Mouse (Mus musculus) ovary, postnatal 10 days (tissue): ENCODE measurements around the gene Myadml2.
A peak's percentile ranks its signal among the peaks of the same experiment; 100 is the strongest.

Source experiments
- DNase-seq: peaks from one replicate; pipeline ENCODE4 v3.0.0; 2022; ENCODE audit warnings: low spot score

Gene Myadml2

GRCm38 (mm10) chr11:120609250-120609649, 38.7 kb downstream of the Myadml2 start:
- DNase-seq = no peak

DNA sequence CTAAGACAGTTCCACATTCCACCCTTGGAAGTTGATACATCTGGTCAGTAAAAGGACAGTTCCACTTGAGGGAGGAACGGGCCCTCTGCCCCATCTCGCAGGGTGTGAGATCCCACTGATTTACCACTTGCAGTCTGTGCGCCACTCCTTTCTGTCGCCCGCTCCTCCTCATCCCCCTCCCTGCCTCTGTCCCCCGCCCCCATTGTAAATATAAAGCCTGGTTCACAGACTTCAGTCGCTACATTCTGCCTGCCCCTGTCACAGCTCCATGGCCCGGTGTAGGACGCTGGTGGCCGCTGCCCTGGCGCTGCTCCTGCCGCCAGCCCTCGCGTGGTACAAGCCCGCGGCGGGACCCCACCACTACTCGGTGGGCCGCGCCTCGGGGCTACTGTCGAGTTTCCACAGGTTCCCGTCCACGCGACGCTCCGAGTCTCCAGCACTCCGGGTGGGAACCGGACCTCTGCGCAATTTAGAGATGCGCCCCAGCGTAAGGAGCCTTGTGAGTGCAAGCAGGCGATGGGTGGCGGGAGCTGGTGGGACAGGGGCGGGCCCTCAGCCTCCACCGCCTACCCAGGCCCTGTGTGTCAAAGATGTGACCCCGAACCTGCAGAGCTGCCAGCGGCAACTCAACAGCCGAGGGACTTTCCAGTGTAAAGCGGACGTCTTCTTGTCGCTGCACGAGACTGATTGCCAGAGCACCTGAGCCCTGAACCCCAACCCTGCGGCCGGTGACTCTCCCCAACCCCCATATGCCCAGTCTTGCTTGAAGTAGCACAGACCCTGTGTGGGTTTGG, 39.5 kb downstream of the Myadml2 start, which contains the start of gene Npb:
Npb (plus strand) TSS at position 237 of the 794 bp plus-strand sequence.
- DNase-seq = no peak

GRCm38 (mm10) chr11:120606764-120607163, 41.2 kb downstream of the Myadml2 start:
- no peak for DNase-seq

DNA sequence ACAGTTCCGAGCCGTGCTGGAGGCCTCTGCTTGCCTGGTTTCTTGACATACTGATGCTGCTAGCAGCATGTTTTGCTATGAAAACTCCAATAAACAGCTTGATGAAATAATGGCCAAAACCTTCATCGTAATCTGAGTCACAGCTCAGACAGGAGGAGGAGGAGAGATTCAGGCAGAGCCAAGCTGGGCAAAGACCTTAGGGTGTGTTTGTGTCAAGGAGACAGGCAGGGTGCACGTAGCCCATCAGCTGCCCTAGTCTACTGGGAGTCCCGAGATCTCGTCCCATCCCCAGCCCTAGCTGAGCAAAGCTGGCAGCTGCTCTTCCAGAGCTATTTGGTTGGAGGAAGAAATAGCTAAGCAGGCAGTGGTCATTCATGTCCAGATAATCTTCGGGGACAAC, 42.3 kb downstream of the Myadml2 start:
- no peak for DNase-seq

DNA sequence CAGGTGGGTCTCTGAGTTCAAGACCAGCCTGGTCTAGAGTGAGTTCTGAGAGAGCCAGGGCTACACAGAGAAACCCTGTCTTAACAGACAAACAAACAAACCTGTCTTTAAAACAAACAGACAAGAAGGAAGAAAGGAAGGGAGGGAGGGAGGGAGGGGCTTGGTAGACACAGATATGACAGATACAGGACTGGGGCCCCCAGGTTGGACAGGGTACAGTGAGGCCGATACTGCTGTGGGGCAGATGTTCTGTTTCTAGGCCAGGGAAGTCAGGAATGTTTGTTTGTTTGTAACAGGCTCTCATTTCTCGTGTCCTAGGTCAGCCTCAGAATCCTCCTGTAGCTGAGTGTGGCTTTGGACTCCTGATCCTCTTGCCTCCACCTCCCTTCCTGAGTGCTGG, 44.4 kb downstream of the Myadml2 start:
- no peak for DNase-seq

DNA sequence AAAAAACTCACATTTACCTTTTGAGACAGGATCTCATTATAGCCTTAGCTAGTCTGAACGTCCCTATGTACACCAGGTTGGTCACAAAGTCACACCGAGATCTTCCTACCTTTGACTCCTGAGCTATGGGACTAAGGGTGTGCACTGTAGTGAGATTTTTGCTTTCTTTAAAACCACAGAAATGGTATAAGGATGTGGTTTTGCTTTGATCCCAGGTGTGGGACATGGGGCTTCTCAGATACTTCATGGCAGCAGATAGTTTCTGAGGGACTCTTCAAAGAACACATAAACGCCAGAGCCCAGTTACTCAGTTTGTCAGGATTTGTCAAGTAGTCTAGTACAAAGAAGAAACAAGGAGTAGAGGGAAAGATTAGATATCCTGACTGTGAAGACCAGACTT, 47.2 kb downstream of the Myadml2 start:
- no peak for DNase-seq

- DNase-seq = no peak
These were observed 48.9 kb downstream of the Myadml2 start for GRCm38 (mm10) chr11:120598990-120599549.

- DNase-seq = peak; percentile 74
These were observed 49.5 kb downstream of the Myadml2 start, which contains the start of the genes Alyref and Anapc11 for GRCm38 (mm10) chr11:120598283-120598989. Gene Alyref (minus strand): TSS chr11:120598365. Gene Anapc11 (plus strand): TSS chr11:120598421.

DNA sequence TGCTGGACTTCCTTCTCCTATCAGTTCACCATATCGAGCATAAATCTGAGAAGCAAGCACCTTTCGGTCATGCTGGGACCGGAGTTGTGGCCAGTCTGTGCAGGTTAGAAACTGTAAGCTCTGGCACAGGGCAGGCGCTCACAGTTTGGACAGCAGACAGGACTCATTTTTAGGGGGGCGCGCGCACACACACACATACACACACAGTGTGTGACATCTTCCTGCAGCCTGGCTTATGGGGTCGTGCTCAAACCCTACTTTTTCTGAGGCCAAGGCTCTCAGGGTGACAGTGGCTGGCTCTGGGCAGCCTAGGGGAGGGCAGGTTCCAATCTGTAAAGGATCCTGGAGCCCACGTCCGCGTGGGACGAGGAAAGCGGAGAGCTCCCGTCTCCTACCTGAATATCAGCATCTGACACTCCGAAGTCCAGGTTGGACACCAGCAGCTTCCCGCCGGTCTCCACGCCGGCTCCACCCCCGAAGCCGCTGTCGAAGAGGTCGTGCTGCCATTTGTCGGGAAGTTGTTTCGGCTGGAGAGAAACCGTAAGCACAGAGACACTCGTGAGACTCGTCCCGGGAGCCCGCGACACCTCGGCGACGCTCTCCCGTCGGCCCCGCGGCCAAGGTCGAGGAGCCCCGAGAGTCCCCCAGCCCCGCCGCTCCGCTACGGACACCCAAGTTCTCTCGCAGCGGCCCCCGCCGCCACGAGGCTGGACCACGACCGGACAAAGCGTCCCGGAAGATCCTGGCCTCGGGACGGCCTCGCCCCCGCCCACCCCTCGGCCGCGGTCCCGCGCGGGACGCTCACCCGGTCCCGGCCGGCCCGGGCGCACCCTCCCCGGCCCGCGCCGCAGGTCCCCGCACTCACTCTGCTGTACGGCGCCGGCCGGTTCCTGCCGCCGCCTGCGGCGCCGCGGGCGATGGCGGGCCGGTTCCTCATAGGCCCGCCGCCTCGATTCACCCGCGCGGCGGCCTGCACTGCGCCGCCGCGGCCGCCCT, 50.4 kb downstream of the Myadml2 start:
- no peak for DNase-seq
